Mouse (Mus musculus): ENCODE data around the gene Eif2b1. TPM values are rescaled to one million over a fixed set of nuclear protein-coding genes. Genes with fewer than 3 reads are reported as not detected.

Gene Eif2b1
- polyA plus RNA-seq, 1 experiment, result 25.2 TPM

GRCm38 (mm10) chr5:124524943-124525342 lies 54.0 kb downstream of the Eif2b1 start:
- Histone ChIP-seq H3K4me3 (ENCODE audit: control insufficient read depth, insufficient read depth, low read length) (no peak overlapping the region), H3K27ac (ENCODE audit: control insufficient read depth, insufficient read depth, low read length) (no peak overlapping the region), H3K36me3 (ENCODE audit: control insufficient read depth, insufficient read depth, low read length) (no peaks in the 10 kb centered on the region), H3K4me1 (replicated peaks; ENCODE audit: control insufficient read depth, insufficient read depth, low read length) (peaks cover 4% of the 10 kb centered on the region), H3K27me3 (ENCODE audit: control insufficient read depth, insufficient read depth, low read length) (no peaks in the 10 kb centered on the region)
- WGBS, result 46% methylated on average over 5 of the region's 5 CpGs
- no peak for DNase-seq
- TF ChIP-seq POLR2A (IDR thresholded peaks at IDR 0.05; ENCODE audit: control insufficient read depth, extremely low read depth, insufficient read depth, low read length, poor library complexity), result no peak
- no peak for TF ChIP-seq CTCF (IDR thresholded peaks at IDR 0.05; ENCODE audit: borderline replicate concordance, control insufficient read depth, extremely low read depth, insufficient read depth, low read length, poor library complexity)

DNA sequence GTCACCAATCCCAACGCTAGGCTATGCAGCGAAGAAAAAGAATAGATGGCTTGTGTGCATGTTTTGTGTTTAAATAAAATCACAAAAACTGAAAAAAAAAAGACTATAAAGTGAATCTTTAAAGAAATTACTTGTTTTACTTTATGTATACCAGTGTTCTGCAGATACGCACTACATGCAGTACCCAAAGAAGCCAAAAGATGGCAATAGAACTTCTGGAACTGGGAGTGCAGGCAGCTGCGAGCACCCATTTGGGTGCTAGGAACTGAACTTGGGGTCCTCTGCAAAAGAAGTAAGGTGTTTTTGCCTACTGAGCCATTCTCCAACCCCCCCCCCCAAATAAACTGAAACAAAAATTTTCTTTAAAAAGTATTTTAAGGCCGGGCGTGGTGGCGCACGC lies 55.9 kb downstream of the Eif2b1 start:
- no peak for DNase-seq
- H3K27me3 ChIP-seq (ENCODE audit: control insufficient read depth, insufficient read depth, low read length), result no peaks in the 10 kb centered on the region
- no peak overlapping the region for H3K27ac ChIP-seq (ENCODE audit: control insufficient read depth, insufficient read depth, low read length)
- WGBS, result 99% methylated on average over 8 of the region's 8 CpGs
- TF ChIP-seq CTCF (IDR thresholded peaks at IDR 0.05; ENCODE audit: borderline replicate concordance, control insufficient read depth, extremely low read depth, insufficient read depth, low read length, poor library complexity) (no peak), POLR2A (IDR thresholded peaks at IDR 0.05; ENCODE audit: control insufficient read depth, extremely low read depth, insufficient read depth, low read length, poor library complexity) (no peak)
- H3K4me1 ChIP-seq (replicated peaks; ENCODE audit: control insufficient read depth, insufficient read depth, low read length), result no peaks in the 10 kb centered on the region
- H3K4me3 ChIP-seq (ENCODE audit: control insufficient read depth, insufficient read depth, low read length), result no peak overlapping the region
- no peaks in the 10 kb centered on the region for H3K36me3 ChIP-seq (ENCODE audit: control insufficient read depth, insufficient read depth, low read length)

GRCm38 (mm10) chr5:124521588-124521987 lies 57.3 kb downstream of the Eif2b1 start:
- Histone ChIP-seq H3K4me3 (ENCODE audit: control insufficient read depth, insufficient read depth, low read length) (no peak overlapping the region), H3K27me3 (ENCODE audit: control insufficient read depth, insufficient read depth, low read length) (no peaks in the 10 kb centered on the region), H3K4me1 (replicated peaks; ENCODE audit: control insufficient read depth, insufficient read depth, low read length) (no peaks in the 10 kb centered on the region), H3K36me3 (ENCODE audit: control insufficient read depth, insufficient read depth, low read length) (no peaks in the 10 kb centered on the region), H3K27ac (ENCODE audit: control insufficient read depth, insufficient read depth, low read length) (no peak overlapping the region)
- WGBS, result 79% methylated on average over 4 of the region's 4 CpGs
- DNase-seq, result no peak
- TF ChIP-seq POLR2A (IDR thresholded peaks at IDR 0.05; ENCODE audit: control insufficient read depth, extremely low read depth, insufficient read depth, low read length, poor library complexity) (no peak), CTCF (IDR thresholded peaks at IDR 0.05; ENCODE audit: borderline replicate concordance, control insufficient read depth, extremely low read depth, insufficient read depth, low read length, poor library complexity) (no peak)

Other genes starting within 250 kb of the Eif2b1 start
- 191 and 206 TPM in 2 replicates for gene Cdk2ap1, start 216.0 kb downstream of the Eif2b1 start, polyA plus RNA-seq (2012; rRNA removed)
- gene Sbno1, start 153.1 kb downstream of the Eif2b1 start, polyA plus RNA-seq (2012; rRNA removed), result 36.3 and 40.8 TPM in 2 replicates
- 76.5 and 92.5 TPM in 2 replicates for gene Kmt5a, start 139.2 kb downstream of the Eif2b1 start, polyA plus RNA-seq (2012; rRNA removed)
- 38.5 and 38.6 TPM in 2 replicates for gene Rilpl2, start 100.8 kb downstream of the Eif2b1 start, polyA plus RNA-seq (2012; rRNA removed)
- 4.6 and 5.0 TPM in 2 replicates for gene Snrnp35, start 96.0 kb downstream of the Eif2b1 start, polyA plus RNA-seq (2012; rRNA removed)
- gene Rilpl1, start 47.7 kb downstream of the Eif2b1 start, polyA plus RNA-seq (2012; rRNA removed), result 3.6 and 9.5 TPM in 2 replicates
- gene Tmed2, start 38.4 kb downstream of the Eif2b1 start, polyA plus RNA-seq (2012; rRNA removed), result 134 and 198 TPM in 2 replicates
- 33.2 and 38.5 TPM in 2 replicates for gene Ddx55, start 26.3 kb downstream of the Eif2b1 start, polyA plus RNA-seq (2012; rRNA removed)
- gene Gtf2h3, start within 50 bp of the Eif2b1 start, polyA plus RNA-seq (2012; rRNA removed), result 55.7 and 57.6 TPM in 2 replicates
- 122 and 127 TPM in 2 replicates for gene Atp6v0a2, start 49.4 kb upstream of the Eif2b1 start, polyA plus RNA-seq (2012; rRNA removed)
- gene Dnah10, start 146.0 kb upstream of the Eif2b1 start, polyA plus RNA-seq (2012; rRNA removed), result 0.31 and 0.38 TPM in 2 replicates